Mouse (Mus musculus): Measurements from ENCODE around the gene Pias1.

Gene Pias1

GRCm38 (mm10) chr9:62987824-62988223 lies at the start of gene Pias1:
TSS of gene Pias1 (minus strand) at chr9:62987924.
- no peak for DNase-seq

DNA sequence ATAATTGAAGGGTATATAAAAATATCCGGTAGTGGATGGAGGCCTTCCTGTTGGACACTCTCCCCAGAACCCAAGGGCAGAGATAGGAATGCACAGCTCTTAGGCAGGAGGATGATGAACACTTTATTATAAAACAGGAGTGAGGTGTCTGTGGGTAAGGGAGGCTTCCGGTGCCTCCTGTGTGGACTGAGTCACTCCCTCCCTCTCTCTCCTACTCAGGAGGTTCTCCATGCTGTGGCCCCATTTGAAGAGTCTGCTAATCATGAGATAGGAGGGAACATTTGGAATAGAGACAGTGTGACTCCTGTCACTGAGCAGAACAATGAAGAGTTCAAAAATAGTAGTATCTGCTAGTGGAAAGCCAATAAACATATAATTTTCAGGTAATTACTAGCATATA lies 47.7 kb upstream of the Pias1 start:
- no peak for DNase-seq

DNA sequence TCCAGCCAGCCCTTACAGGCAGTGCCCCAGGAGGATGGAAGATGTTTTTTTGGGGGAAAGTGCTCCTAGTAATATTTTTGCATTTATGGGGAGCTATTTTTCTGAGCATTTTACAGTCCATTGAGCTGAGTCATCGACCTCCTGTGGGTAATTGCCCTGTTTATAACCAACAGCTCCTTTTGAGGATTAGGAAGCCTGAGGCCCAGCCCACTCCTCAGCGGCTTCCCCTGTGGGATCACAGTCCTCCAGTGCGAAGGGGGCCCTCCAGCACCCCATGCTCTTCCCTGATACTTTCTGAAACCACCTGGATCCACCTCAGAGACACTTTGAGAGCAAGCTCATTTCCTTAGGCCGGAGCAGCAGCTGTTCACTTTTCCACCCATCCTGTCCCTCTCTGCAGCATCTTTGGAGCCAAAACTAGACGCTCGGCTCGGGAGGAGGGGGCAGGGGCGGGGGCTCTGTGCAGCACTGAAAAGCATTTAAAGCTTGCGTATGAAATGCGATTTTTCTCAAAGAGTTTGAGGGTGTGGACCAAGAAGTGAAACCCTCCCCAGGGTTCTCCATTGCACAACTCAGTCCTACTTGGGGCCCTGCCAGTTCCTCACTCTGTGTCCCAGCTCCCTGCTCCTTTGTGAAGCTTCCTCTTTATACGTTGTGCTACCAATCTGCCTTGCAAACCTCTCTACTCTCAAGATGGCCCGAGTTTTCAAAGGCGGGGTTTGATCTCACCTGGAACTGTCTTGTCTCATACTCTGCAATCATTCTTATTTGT lies 43.5 kb upstream of the Pias1 start:
- DNase-seq, result peak; percentile 5 to 6

DNA sequence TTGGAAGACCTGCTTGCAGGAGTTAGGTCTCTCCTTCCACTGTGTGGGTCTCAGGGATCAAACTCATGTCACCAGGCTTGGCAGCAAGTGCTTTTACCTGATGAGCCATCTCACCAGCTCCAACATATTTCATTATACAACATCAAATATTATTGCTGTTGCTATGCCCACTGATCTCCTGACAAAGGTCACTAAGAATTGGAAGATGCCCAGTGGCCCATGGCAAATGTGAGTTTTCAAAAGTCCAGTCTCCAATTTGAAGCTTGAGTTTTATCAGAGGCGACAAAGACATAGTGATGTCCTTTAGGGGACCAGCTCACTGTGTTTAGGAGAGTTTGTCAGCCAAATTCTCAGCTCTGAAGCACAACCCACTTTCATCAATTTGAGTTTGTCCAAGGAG lies 34.8 kb upstream of the Pias1 start:
- DNase-seq, result no peak

- no peak for DNase-seq
Measured at GRCm38 (mm10) chr9:63007371-63007770, 19.6 kb upstream of the Pias1 start.

GRCm38 (mm10) chr9:63006081-63006820 lies 18.5 kb upstream of the Pias1 start:
- DNase-seq, result no peak

DNA sequence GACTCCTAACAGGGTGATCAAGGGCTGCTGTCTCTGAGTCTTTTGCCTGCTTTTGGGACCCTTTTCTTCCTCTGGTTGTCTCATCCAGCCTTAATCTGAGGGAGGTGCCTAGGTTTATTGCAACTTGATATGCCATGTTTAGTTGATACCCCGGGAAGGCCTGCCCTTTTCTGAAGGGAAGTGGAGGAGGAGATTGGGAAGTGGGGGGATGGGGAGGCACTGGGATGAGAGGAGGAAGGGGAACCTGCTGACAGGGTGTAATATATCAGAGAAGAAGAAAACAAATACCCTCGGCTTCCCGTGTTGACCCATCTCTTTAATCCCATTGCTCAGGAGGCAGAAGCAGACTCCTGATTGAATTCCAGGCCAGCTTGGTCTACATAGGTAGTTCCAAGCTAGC lies 10.8 kb upstream of the Pias1 start:
- no peak for DNase-seq

- no peak for DNase-seq
Measured at GRCm38 (mm10) chr9:62997626-62998025, 9.9 kb upstream of the Pias1 start.

GRCm38 (mm10) chr9:62995186-62995585 lies 7.5 kb upstream of the Pias1 start:
- no peak for DNase-seq

- no peak for DNase-seq
Measured at GRCm38 (mm10) chr9:62990134-62990533, 2.4 kb upstream of the Pias1 start.

- peak; percentile 95 to 96 for DNase-seq
Measured at GRCm38 (mm10) chr9:62980777-62981202, 6.9 kb downstream of the Pias1 start.

- peak; percentile 45 to 68 for DNase-seq
Measured at GRCm38 (mm10) chr9:62980162-62980776, 7.5 kb downstream of the Pias1 start.

DNA sequence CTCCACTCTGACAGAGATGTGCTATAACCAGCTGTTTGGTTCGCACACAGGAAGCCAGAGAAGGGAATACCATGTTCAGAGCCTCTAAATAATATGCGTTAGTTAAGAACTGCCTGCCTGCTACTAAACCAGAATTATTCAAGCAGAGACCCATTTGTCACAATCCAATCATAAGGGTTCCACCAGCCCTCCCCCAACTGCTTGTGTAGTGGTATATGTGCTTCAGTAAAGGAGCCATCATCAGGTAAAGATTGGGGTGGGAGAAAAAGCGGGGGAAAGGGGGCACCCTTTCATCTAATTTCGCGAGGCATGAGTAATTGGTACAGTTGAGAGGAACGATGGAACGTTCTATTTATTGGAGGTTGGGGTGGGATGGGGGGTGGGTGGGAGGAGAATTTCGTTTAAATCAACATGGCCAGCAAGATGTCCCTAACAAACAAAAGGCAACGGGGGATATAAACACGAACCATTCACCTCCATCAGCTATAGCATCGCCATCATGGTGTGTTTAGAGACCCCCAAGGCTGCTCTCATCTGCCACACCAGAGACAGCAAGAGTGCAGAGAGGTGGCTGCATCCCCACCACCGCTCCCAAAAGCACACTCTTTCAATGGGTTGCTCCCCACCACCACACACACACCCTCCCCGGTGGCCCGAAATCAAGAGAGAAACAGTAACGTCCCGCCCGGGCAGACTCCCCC lies 8.1 kb downstream of the Pias1 start:
- DNase-seq, result no peak

GRCm38 (mm10) chr9:62977152-62977551 lies 10.6 kb downstream of the Pias1 start:
- DNase-seq, result no peak

DNA sequence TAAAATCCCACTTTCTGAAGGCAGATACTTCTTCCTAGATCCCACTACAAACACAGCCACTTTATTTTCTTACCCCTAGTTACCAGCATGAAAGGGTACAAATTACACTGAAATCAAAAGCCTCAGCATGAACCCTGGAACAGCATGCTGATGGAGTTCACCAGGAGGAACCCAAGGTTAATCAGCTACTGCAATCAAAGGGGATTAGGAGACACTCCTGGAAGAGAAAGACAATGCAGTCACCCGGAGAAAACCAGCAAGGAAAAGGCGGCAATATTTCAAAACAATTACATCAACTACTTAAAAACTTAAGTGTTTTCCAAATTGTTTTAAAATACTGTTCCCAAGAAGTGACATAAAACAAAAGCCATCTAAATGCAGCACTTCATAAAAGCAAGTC lies 11.9 kb downstream of the Pias1 start:
- no peak for DNase-seq

DNA sequence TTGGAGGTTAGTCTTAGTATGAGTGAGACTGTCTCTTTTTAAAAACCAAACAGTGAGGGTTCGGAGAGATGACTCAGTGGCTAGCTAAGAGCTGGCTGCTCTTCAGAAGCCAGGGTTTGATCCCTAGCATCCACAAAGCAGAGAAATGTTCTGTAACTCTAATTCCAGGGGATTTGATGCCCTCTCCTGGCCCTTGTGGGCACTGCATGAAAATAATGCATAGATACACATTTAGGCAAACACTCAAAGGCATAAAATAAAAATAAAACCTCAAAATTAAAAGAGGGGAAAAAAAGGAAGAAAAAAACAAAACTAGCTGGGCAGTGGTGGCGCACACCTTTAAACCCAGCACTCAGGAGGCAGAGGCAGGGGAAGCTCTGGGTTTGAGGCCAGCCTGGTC lies 13.3 kb downstream of the Pias1 start:
- DNase-seq, result no peak

GRCm38 (mm10) chr9:62972073-62972745 lies 15.5 kb downstream of the Pias1 start:
- peak in 1 of 2 experiments; percentile 9 for DNase-seq

DNA sequence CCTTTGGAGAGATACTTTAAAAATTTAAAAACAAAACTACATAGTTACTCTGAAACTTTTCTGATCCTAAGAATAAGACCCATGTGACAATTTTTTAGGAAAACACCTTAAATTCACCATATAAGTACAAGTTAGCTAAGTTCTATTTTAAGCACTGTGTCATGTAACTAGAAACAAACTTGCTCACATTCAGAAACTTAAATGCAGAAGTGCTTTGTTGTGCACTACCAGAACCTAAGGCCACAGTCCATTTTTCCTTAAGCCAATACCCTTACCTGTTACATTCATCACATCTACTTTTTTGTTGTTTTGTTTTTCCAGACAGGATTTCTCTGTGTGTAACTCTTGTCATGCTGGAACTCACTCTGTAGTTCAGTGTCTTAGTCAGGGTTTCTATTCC lies 17.4 kb downstream of the Pias1 start:
- DNase-seq, result no peak

DNA sequence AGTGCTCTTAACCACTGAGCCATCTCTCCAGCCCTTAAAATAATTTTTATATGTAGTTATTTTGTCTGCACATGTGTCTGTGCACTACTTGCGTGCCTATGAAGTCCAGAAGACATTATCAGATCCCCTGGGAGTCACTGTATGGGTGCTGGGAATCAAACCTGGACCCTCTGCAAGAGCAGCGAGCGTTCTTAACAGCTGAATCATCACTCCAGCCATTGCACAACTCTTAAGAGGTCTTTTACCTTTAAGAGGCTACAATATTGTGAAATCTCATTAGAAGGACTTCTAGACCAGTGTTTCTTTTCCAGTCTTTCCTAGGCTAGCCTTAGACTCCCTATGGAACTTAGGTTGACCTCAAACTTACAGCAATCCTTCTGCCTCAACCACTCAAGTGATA lies 21.7 kb downstream of the Pias1 start:
- DNase-seq, result no peak

GRCm38 (mm10) chr9:62952713-62953112 lies 35.0 kb downstream of the Pias1 start:
- DNase-seq, result no peak

GRCm38 (mm10) chr9:62945346-62945745 lies 42.4 kb downstream of the Pias1 start:
- no peak for DNase-seq

- no peak for DNase-seq
Measured at GRCm38 (mm10) chr9:62944063-62944462, 43.7 kb downstream of the Pias1 start.

- DNase-seq, result no peak
Measured at GRCm38 (mm10) chr9:62940966-62941365, 46.8 kb downstream of the Pias1 start.

All from thymus, adult 18-20 months (tissue).